Mouse (Mus musculus) ES-E14 (cell line): ENCODE results near the gene Unc5c.

ENCODE experiments used
- ZC3H11A ChIP-seq: IDR thresholded peaks from 2 replicates; pipeline ENCODE4 v1.6.1; 2012; ENCODE audit warnings: low read depth, mild to moderate bottlenecking, inconsistent platforms, low read length, borderline replicate concordance
- ZNF384 ChIP-seq: IDR thresholded peaks from 2 replicates; pipeline ENCODE4 v1.6.1; 2012; ENCODE audit warnings: low read depth, low read length, inconsistent platforms

DNA sequence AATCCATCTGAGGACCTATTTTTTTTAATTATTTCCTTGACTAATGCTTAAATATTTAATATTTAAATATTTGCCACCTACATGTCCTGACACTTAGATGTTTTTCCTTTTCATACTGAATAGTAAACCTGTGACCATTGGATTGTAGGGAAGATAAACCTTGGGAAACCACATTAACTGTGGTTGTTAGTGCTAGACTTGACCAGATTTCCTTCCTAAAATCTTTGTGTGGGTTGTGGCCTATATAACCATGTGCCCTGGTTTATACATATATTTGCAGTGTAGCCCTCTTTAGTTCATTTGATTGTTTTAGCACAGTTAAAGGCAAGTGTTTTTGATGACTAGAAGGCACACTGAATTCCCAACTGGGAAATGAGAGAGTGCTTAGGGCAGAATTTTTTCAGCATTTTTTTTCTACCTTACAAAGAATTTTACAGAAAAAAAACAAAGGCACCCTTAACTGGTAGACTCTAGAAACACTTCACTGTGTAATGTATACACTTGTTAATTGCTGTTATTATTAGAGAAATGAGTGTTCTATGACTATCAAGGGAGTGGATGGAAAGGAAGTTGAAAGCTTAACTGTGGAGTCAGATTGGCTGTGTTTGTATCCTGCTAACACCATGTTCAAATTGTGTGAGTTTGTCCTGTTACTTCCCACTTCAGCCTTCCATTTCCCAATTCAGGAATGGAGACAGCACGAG is 162.1 kb downstream of the Unc5c start:
- TF ChIP-seq ZC3H11A (no peak), ZNF384 (no peak)
